Mouse (Mus musculus) cerebellum, adult 2 months (tissue): ENCODE measurements around the gene Supt5.

Experiments used
- CTCF ChIP-seq: fragments of 200-500 bp; IDR thresholded peaks from 2 replicates; pipeline ENCODE4 v1.5.1; 2011; ENCODE audit warnings: low read depth, mild to moderate bottlenecking, control low read depth, low read length, moderate library complexity, borderline replicate concordance; ENCODE audit not compliant: insufficient read depth
- POLR2A ChIP-seq: fragments of 200-500 bp; IDR thresholded peaks from 2 replicates; pipeline ENCODE4 v1.6.1; 2011; ENCODE audit warnings: low read length, control low read depth, borderline replicate concordance; ENCODE audit not compliant: insufficient read depth

GRCm38 (mm10) chr7:28344637-28345036 lies 6.1 kb upstream of the Supt5 start:
- peak; percentile 76 for TF ChIP-seq CTCF
- no peak for TF ChIP-seq POLR2A
